Mouse (Mus musculus) megakaryocyte, embryonic 14.5 days (primary cell): ENCODE data around the gene Aph1c.

Experiments
- FLI1 ChIP-seq: IDR thresholded peaks from 2 replicates; pipeline ENCODE4 v1.6.1; 2012; ENCODE audit warnings: low read length, inconsistent platforms, mixed read lengths
- GATA1 ChIP-seq: IDR thresholded peaks from 3 replicates; pipeline ENCODE4 v1.6.1; 2012; ENCODE audit warnings: mixed read lengths, low read length, inconsistent platforms, borderline replicate concordance

DNA sequence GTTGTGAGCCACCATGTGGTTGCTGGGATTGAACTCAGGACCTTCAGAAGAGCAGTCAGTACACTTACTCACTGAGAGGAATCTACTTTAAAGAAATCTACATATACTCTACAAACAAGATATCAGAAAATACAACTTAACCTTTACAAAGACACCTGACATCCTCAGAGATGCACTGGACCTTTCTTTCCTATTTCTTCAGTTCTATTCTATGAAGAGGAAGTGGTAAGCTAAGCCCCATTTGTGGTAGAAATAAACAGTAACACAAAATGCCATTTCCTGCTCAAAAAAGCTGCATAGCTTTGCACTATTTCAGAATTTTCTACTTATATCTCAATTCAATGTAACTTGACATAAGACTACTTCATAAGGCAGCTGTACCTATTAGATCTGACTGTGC is 39.0 kb upstream of the Aph1c start:
- TF ChIP-seq GATA1 = no peak
- TF ChIP-seq FLI1 = no peak
